Mouse (Mus musculus) heart, adult 2 months (tissue): ENCODE measurements around the gene Arhgef25.

ENCODE experiments used
- CTCF ChIP-seq: fragments of 200-600 bp; IDR thresholded peaks from 2 replicates; pipeline ENCODE4 v1.8.1; 2022; ENCODE audit warnings: antibody characterized with exemption, mild to moderate bottlenecking, moderate library complexity
- POLR2A ChIP-seq: fragments of 200-500 bp; IDR thresholded peaks from 2 replicates; pipeline ENCODE4 v1.6.1; 2011; ENCODE audit warnings: mild to moderate bottlenecking, low read depth, low read length, control low read depth; ENCODE audit not compliant: insufficient read depth

DNA sequence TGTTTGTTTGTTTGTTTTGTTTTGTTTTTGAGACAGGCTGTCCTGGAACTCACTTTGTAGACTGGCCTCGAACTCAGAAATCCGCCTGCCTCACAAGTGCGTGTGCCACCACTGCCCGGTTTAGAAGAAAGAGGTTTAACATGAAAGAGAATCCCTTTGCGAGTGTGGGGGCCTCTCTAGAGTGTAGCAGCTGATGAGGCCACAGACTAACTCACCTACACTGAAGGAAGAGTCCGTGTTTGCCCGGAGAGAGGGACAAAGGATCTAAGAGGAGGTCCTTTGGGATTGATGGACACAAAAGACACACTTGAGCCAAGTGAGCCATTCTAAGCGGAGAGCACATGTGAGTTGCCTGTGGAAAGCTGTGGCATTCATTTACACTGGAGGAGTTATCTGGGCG is 12.6 kb downstream of the Arhgef25 start:
- no peak for TF ChIP-seq CTCF
- TF ChIP-seq POLR2A: no peak
